Mouse (Mus musculus) midbrain, embryonic 11.5 days (tissue): ENCODE results near the gene Col18a1. TPM values are rescaled to one million over a fixed set of nuclear protein-coding genes. Genes with fewer than 3 reads are reported as not detected.

Experiments
- polyA plus RNA-seq: library from polyadenylated mRNA; unstranded; fragments of >200 nt; fragmentation: Nextera tagmentation; extraction: Ambion mirVana; gene quantifications from 2 replicates; pipeline ENCODE4 v1.2.1, GENCODE M21; 2014

Col18a1 gene
- polyA plus RNA-seq, 1 experiment from 2014 or later, result 52.2 TPM

Other genes starting within 250 kb of the Col18a1 start
- 34.4 and 41.5 TPM in 2 replicates for gene Pcbp3, start 204.7 kb downstream of the Col18a1 start, polyA plus RNA-seq
- 27.5 and 29.5 TPM in 2 replicates for gene Slc19a1, start 134.3 kb downstream of the Col18a1 start, polyA plus RNA-seq
- 63.6 and 69.7 TPM in 2 replicates for gene Pofut2, start 92.7 kb upstream of the Col18a1 start, polyA plus RNA-seq